Comparison of ENCODE assay signal across 13 mouse cellular contexts in the genomic region with DNA sequence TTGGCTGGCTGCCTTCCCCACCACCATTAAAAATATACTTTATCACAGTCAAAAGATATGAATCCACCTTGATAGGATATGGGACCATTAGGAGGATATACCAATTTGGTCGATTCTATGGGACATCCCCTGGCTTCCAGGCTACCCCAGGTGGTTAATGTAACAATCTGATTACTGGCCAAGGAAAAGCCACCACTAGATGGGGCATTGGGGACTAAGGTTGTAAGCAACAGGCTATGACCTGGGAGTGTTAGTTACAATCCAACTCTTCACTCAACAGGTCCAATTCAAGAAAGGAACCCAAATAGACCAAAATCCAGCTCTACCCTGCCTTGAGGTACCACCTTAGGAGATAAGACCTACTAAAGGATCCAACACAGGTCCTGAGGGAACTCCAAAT.
"Had no signal": no experiment of that assay in that cellular context is flagged by ENCODE, and none has a peak within 500 bp of the region (broad histone marks: within the 10 kb centered on the region; RNA-seq: fewer than 3 reads in every experiment).

No protein-coding gene starts in this region.

- H3K9me3 ChIP-seq: limb, embryonic 13.5 days; midbrain, embryonic 12.5 days; neural tube, embryonic 13.5 days; stomach, embryonic 15.5 days had no signal

- H3K4me3 ChIP-seq: limb, embryonic 13.5 days; midbrain, embryonic 12.5 days; neural tube, embryonic 13.5 days; stomach, embryonic 15.5 days had no signal

- DNase-seq: kidney, adult 18-20 months; left cerebral cortex, postnatal 4 days; retina, postnatal 1 day; right cerebral cortex, postnatal 4 days; spleen, adult 18-20 months; thymus, adult 2 months; thymus, postnatal 25 days had no signal

- ATAC-seq: midbrain, embryonic 16.5 days had no signal

- H3K4me2 ChIP-seq: limb, embryonic 13.5 days; liver, embryonic 11.5 days; midbrain, embryonic 12.5 days; neural tube, embryonic 13.5 days; stomach, embryonic 15.5 days had no signal

- H3K4me1 ChIP-seq: limb, embryonic 13.5 days; midbrain, embryonic 12.5 days; neural tube, embryonic 13.5 days; stomach, embryonic 15.5 days had no signal

- H3K36me3 ChIP-seq: limb, embryonic 13.5 days; midbrain, embryonic 12.5 days; neural tube, embryonic 13.5 days; stomach, embryonic 15.5 days had no signal

- H3K9ac ChIP-seq: limb, embryonic 13.5 days; midbrain, embryonic 12.5 days; neural tube, embryonic 13.5 days; stomach, embryonic 15.5 days had no signal

- H3K27me3 ChIP-seq: limb, embryonic 13.5 days; neural tube, embryonic 13.5 days; stomach, embryonic 15.5 days had no signal

- H3K27ac ChIP-seq: limb, embryonic 13.5 days; midbrain, embryonic 12.5 days; neural tube, embryonic 13.5 days; stomach, embryonic 15.5 days had no signal
